Mouse (Mus musculus) olfactory bulb, adult 2 months (tissue): ENCODE results near the gene Parp11.

Source experiments
- CTCF ChIP-seq: fragments of 200-500 bp; IDR thresholded peaks from 2 replicates; pipeline ENCODE4 v1.5.1; 2012; ENCODE audit warnings: low read depth, mild to moderate bottlenecking, low read length, moderate library complexity; ENCODE audit not compliant: insufficient read depth
- POLR2A ChIP-seq: fragments of 200-500 bp; IDR thresholded peaks from 2 replicates; pipeline ENCODE4 v1.6.1; 2012; ENCODE audit warnings: mild to moderate bottlenecking, low read depth, low read length, moderate library complexity; ENCODE audit not compliant: insufficient read depth

- no peak for TF ChIP-seq CTCF
- no peak for TF ChIP-seq POLR2A
Measured at GRCm38 (mm10) chr6:127454809-127455208, 8.2 kb downstream of the Parp11 start.
